Mouse (Mus musculus) intestine, postnatal 0 days (tissue): ENCODE measurements around the gene Mcts1. TPM values are rescaled to one million over a fixed set of nuclear protein-coding genes. Genes with fewer than 3 reads are reported as not detected.
A peak's percentile ranks its signal among the peaks of the same experiment; 100 is the strongest.

ENCODE experiments used
- ATAC-seq: fragments of 200-750 bp; cut with Nextera tagmentation; 2 replicates; pipeline ENCODE4 v1.8.0; 2017; ENCODE audit warnings: mild to moderate bottlenecking, moderate TSS enrichment, moderate library complexity
- H3K27ac ChIP-seq: fragments of 300-500 bp; sonication (generic); 2 replicates; pipeline ENCODE4 v1.5.1; 2014; ENCODE audit warnings: mild to moderate bottlenecking, low read depth, low read length, moderate library complexity
- H3K27me3 ChIP-seq: fragments of 300-500 bp; sonication (generic); replicated peaks from 2 replicates; pipeline ENCODE4 v1.6.1; 2014; ENCODE audit warnings: low read length, mixed read lengths; ENCODE audit not compliant: control insufficient read depth, insufficient read depth
- H3K36me3 ChIP-seq: fragments of 300-500 bp; sonication (generic); 2 replicates; pipeline ENCODE4 v1.6.1; 2014; ENCODE audit warnings: mild to moderate bottlenecking, moderate library complexity; ENCODE audit not compliant: control insufficient read depth, insufficient read depth
- H3K4me1 ChIP-seq: fragments of 300-500 bp; sonication (generic); replicated peaks from 2 replicates; pipeline ENCODE4 v1.6.1; 2014; ENCODE audit warnings: antibody characterized with exemption, low read length, mixed read lengths; ENCODE audit not compliant: control insufficient read depth, insufficient read depth
- H3K4me2 ChIP-seq: fragments of 300-500 bp; sonication (generic); replicated peaks from 2 replicates; pipeline ENCODE4 v1.6.1; 2014; ENCODE audit warnings: low read depth, mild to moderate bottlenecking, moderate library complexity
- H3K4me3 ChIP-seq: fragments of 300-500 bp; sonication (generic); 2 replicates; pipeline ENCODE4 v1.5.1; 2014; ENCODE audit warnings: low read depth, low read length
- H3K9ac ChIP-seq: fragments of 300-500 bp; sonication (generic); 2 replicates; pipeline ENCODE4 v1.6.1; 2014; ENCODE audit warnings: mild to moderate bottlenecking, low read depth, low read length
- H3K9me3 ChIP-seq: fragments of 300-500 bp; sonication (generic); 2 replicates; pipeline ENCODE4 v1.6.1; 2016; ENCODE audit warnings: mixed run types; ENCODE audit not compliant: control insufficient read depth
- CTCF ChIP-seq: sonication (generic); IDR thresholded peaks from 2 replicates; pipeline ENCODE4 v1.5.1; 2016; ENCODE audit warnings: low read depth, mild to moderate bottlenecking, control low read depth, antibody characterized with exemption, moderate library complexity
- WGBS: fragments of 180-500 bp; shearing (Covaris S2); extraction: QIAGEN DNeasy Blood & Tissue Kit; methylation state at CpG from one replicate; pipeline ENCODE4 v1.1.7; 2014; 5-methylcytosine and 5-hydroxymethylcytosine counted together
- polyA plus RNA-seq: library from polyadenylated mRNA; unstranded; fragments of >200 nt; fragmentation: Nextera tagmentation; extraction: Ambion mirVana; gene quantifications from 2 replicates; pipeline ENCODE4 v1.2.1, GENCODE M21; 2015

Gene Mcts1
- polyA plus RNA-seq, 1 experiment from 2014 or later: 94.7 TPM

DNA sequence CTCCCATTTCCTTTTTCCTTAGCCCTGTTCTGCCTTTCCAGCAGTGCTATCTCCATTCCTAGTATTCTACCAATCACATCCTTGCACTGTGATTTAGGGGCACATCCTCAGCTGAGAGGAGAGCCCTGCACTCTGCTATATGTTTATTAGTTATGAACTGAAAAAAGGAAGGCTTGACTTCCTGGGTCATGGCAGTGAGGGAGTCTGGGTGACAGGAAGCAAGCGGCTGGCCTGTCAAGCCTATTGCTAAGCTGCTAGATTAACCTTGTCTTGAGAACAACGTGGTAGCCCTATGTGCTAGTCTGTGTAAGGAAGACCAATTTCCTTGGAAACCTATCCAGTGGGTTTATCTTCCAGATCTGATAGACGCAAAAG lies 604 bp downstream of the Mcts1 start:
- Histone ChIP-seq H3K9ac (peak overlapping the region; percentile 35; the same call in 1 of the 2 replicates), H3K36me3 (no peaks in the 10 kb centered on the region), H3K27ac (peak overlapping the region; percentile 79), H3K4me2 (peak overlapping the region; percentile 62), H3K9me3 (no peaks in the 10 kb centered on the region), H3K27me3 (no peaks in the 10 kb centered on the region), H3K4me3 (peak overlapping the region; percentile 49), H3K4me1 (no peaks in the 10 kb centered on the region)
- ATAC-seq: peak; percentile 45
- no peak for TF ChIP-seq CTCF
- whole genome bisulfite sequencing: 16% methylated on average over 3 of the region's 3 CpGs

GRCm38 (mm10) chrX:38634801-38635637 lies 34.6 kb downstream of the Mcts1 start, which contains the start of gene C1galt1c1:
Gene C1galt1c1 (minus strand): TSS chrX:38635087.
- H3K9ac ChIP-seq: peak within 1 kb of the TSS; percentile 55
- ATAC-seq: peak; percentile 99
- peak within 1 kb of the TSS; percentile 60 for H3K4me2 ChIP-seq
- H3K4me3 ChIP-seq: peak within 1 kb of the TSS; percentile 48
- H3K36me3 ChIP-seq: no peaks in the 10 kb centered on the region
- H3K9me3 ChIP-seq: no peaks in the 10 kb centered on the region
- WGBS: 25% methylated on average over 31 of the region's 43 CpGs
- no peaks in the 10 kb centered on the region for H3K27me3 ChIP-seq
- H3K27ac ChIP-seq: peak within 1 kb of the TSS; percentile 81
- H3K4me1 ChIP-seq: no peaks in the 10 kb centered on the region
- peak; percentile 23 for TF ChIP-seq CTCF

DNA sequence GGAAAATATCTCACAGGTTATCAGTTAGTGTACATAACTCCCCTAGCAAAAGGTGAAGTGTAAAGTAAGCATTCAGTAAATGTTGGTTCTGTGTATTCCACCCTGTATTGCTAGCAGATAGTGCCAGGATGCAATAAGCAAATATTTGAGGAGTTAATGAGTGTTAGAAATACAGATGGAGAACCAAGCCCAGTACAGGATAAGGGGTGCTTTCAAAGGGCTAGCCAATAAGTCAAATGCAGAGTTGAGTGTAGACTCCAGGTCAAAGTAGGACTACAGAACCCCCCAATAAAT lies 35.2 kb downstream of the Mcts1 start:
- Histone ChIP-seq H3K27ac (no peak overlapping the region; the same call in 1 of the 2 replicates), H3K36me3 (no peaks in the 10 kb centered on the region), H3K9ac (no peak overlapping the region), H3K4me2 (peak overlapping the region; percentile 54), H3K27me3 (no peaks in the 10 kb centered on the region), H3K4me3 (peak overlapping the region; percentile 30), H3K4me1 (no peaks in the 10 kb centered on the region), H3K9me3 (no peaks in the 10 kb centered on the region)
- ATAC-seq: peak; percentile 4
- no peak for TF ChIP-seq CTCF

DNA sequence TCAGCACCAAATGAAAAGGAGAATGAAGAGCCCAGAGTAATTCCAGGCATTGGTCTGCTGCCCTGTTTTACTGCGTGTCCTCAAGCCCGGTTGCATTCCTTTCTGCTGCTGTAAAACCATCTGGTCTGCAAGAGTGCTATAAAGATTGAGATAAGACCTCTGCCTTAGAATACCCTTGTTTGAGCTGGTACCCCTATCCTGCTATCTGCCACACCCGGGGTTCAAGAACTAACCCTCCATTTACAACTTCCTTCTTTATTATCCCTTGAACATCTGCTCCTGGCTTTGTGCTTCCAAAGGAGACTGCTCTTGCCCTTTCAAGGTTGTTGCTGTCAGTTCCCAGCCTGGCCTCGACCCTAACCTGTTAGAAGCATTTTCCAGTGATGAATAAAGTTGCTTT lies 41.1 kb downstream of the Mcts1 start:
- H3K4me3 ChIP-seq: no peak overlapping the region
- H3K9ac ChIP-seq: no peak overlapping the region
- no peak overlapping the region for H3K4me2 ChIP-seq
- no peaks in the 10 kb centered on the region for H3K4me1 ChIP-seq
- 27% methylated on average over 4 of the region's 4 CpGs for WGBS
- H3K36me3 ChIP-seq: no peaks in the 10 kb centered on the region
- no peak overlapping the region for H3K27ac ChIP-seq
- no peak for TF ChIP-seq CTCF
- ATAC-seq: peak; percentile 83
- no peaks in the 10 kb centered on the region for H3K9me3 ChIP-seq
- no peaks in the 10 kb centered on the region for H3K27me3 ChIP-seq

GRCm38 (mm10) chrX:38642183-38642582 lies 41.8 kb downstream of the Mcts1 start:
- Histone ChIP-seq H3K9ac (no peak overlapping the region), H3K4me3 (no peak overlapping the region), H3K9me3 (no peaks in the 10 kb centered on the region), H3K36me3 (no peaks in the 10 kb centered on the region), H3K4me2 (no peak overlapping the region), H3K27me3 (no peaks in the 10 kb centered on the region), H3K27ac (no peak overlapping the region; the same call in 1 of the 2 replicates), H3K4me1 (no peaks in the 10 kb centered on the region)
- TF ChIP-seq CTCF: no peak
- 36% methylated on average over 4 of the region's 4 CpGs for WGBS
- no peak for ATAC-seq

GRCm38 (mm10) chrX:38650404-38651039 lies 50.1 kb downstream of the Mcts1 start:
- Histone ChIP-seq H3K36me3 (no peaks in the 10 kb centered on the region), H3K27me3 (no peaks in the 10 kb centered on the region), H3K9me3 (no peaks in the 10 kb centered on the region), H3K4me1 (no peaks in the 10 kb centered on the region), H3K27ac (no peak overlapping the region), H3K4me2 (no peak overlapping the region), H3K9ac (no peak overlapping the region), H3K4me3 (no peak overlapping the region)
- WGBS: 64% methylated on average over 9 of the region's 9 CpGs
- ATAC-seq: no peak
- peak; percentile 46 for TF ChIP-seq CTCF
